Mouse (Mus musculus) adrenal gland, postnatal 36 days (tissue): ENCODE measurements around the gene Timmdc1. TPM values are rescaled to one million over a fixed set of nuclear protein-coding genes. Genes with fewer than 3 reads are reported as not detected.

Experiments used
- DNase-seq, 2 experiments: peaks; one replicate each; pipeline ENCODE4 v3.0.0; 2021; ENCODE audit warnings: mixed read lengths in 1 of 2
- total RNA-seq, 2 experiments: library from RNA; stranded (reverse); gene quantifications; 2 replicates each; pipeline ENCODE4 v1.2.3; 2021

The Timmdc1 gene
- total RNA-seq, 2 experiments from 2014 or later, result 46.1 to 47.8 TPM

DNA sequence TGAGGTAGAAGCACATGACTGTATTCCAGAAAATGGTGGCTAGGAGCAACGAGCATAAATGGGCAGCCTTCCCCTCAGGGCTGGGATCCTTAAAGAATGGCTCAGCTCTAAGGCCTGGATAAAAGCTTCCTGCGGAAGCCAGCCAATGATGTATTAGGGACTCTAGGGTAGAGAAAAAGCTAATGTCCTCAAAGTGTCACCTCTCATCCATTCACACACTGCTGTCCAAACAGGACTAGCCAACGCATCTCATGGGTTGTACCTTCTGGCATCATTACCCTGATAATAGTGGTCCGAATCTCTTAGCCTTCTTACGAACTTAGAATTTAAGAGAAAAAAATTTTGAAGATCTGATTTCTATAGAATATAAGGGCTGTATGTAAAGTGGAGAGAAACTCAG, 59.2 kb downstream of the Timmdc1 start:
- no peak for DNase-seq

- no peak for DNase-seq
These were observed 60.3 kb downstream of the Timmdc1 start for GRCm38 (mm10) chr16:38462161-38462560.

DNA sequence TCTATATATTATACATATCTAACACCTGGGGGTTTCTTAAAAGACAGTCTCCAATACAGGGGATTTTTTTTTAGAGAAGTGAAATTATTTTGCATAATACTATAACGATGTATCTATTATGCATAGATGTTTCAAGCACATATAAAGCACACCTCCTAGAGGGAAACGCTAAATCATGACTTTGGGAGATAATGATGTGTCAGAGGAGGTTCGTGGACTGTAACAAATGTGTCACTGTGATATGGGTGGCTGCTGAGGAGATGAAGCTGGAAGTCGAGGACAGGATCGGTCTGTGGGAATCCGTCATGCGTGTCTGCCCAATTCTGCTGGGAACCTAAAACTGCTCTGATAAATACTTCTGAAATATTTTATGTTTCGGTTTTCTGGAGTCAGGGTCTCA, 60.7 kb downstream of the Timmdc1 start:
- DNase-seq, result no peak

GRCm38 (mm10) chr16:38459990-38460389, 62.5 kb downstream of the Timmdc1 start:
- no peak for DNase-seq

- no peak for DNase-seq
These were observed 63.7 kb downstream of the Timmdc1 start for GRCm38 (mm10) chr16:38458600-38459280.

DNA sequence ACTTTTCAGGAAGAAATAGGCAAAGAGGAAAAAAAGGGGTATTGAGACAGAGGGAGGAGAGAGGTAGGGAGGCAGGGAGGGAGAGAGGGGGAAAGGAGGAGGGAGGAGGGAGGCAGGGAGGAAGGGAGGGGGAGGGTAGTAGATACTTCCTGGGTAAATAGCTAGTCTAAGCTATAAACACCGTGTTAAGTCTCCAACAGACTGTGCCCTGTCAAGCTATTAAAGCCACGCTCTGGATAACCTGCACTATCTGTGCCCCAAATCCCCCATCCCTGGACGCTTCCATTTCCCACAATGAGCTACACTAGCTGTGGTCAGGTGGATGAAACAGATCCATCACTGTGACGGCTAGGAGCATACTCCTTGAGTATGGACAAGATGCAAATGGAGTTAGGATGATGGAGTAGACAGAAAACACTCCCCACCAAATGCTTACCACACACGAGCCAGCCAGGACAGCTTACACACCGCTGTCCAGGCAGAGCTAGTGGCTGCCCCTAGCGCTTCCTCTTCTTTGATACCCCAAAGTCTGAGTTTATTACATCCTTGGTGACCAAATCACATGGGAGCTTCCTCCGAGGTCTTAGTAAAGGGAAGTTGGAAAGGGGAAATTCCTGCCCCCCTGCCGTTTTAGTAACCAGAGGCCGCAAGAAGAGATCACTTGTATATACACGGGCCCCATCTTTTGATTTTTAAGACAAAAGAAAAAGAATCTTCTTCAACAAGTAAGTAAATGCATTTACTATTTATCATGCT, 65.5 kb downstream of the Timmdc1 start:
- no peak for DNase-seq

GRCm38 (mm10) chr16:38455511-38456418, 66.7 kb downstream of the Timmdc1 start, which contains the start of gene Cd80:
Gene Cd80, plus strand, starts transcription at chr16:38455561.
- no peak for DNase-seq

GRCm38 (mm10) chr16:38454533-38455254, 67.8 kb downstream of the Timmdc1 start:
- no peak for DNase-seq

GRCm38 (mm10) chr16:38453952-38454351, 68.5 kb downstream of the Timmdc1 start:
- no peak for DNase-seq

GRCm38 (mm10) chr16:38453203-38453553, 69.3 kb downstream of the Timmdc1 start:
- no peak for DNase-seq

DNA sequence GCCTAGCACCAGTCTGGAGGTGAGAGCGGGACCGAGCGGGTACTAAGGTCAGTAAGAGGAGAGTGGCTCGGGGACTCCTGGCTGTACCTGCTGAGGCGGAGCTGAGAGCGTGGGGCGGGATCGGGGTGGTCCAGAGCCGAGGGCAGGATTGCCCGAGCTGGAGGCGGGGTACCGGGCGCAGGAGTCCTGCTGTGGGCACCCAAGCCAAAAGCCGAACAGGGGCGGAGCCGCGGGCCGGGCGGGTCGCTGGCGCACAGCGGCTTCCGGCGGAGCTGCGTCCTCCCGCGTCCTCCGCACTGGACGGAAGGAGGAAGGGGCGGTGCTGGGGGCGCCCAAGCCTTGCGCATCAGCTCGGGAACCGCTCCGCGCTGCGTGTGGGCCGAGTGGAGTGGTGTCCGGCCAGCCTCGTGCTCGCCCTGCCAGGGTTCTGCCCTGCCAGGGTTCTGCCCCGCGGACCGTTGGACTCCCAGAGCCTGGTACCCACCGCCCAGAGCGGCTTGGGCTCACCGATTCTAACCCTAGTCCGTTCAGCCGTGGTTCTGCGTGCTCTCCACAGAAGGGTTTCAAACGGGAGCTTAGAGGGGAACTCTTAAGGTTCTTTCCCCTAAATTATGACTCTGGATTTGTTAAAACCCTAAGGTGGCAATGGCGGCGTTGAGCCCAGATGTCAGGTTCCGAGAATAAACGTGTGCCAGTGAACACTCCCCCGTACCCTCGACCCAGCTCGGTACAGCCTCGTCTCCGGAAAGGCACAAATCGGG, 69.8 kb downstream of the Timmdc1 start, which contains the start of gene Adprh:
TSS of gene Adprh (minus strand) at position 262 of the 761 bp plus-strand sequence.
- DNase-seq, result peak; percentile 98 to 99

GRCm38 (mm10) chr16:38451421-38452205, 70.8 kb downstream of the Timmdc1 start:
- no peak for DNase-seq

GRCm38 (mm10) chr16:38450707-38451106, 71.8 kb downstream of the Timmdc1 start:
- DNase-seq, result no peak

DNA sequence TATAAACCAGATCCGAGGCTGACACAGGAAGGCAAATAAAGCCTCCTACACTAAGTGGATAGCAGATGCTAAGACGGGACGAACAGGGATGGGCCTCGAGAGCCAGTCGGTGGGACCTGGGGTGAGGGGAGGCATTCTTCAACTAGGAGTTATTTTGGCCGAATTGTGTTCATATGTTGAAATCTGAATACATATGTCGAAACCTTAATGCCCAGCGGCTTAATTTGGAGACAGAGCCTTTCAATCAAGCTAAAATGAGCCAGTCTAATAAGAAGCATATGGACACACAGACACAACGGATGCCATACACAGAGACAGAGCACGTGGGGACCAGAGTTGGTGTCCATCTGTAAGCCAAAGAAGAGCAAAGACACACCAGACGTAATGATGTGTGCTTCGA, 74.0 kb downstream of the Timmdc1 start:
- DNase-seq, result no peak

Other genes starting within 250 kb of the Timmdc1 start
- not detected for gene Nr1i2, start 227.8 kb downstream of the Timmdc1 start, total RNA-seq
- under 1 TPM; 0.66 to 0.70 TPM for gene Maats1, start 180.5 kb downstream of the Timmdc1 start, total RNA-seq
- 100 to 1,000 TPM; 288 to 296 TPM for gene Cox17, start 175.7 kb downstream of the Timmdc1 start, total RNA-seq
- under 1 TPM in 1 of 2 experiments, not detected in 1; 0.95 TPM for gene Gm21987, start 175.6 kb downstream of the Timmdc1 start, total RNA-seq
- gene Popdc2, start 160.5 kb downstream of the Timmdc1 start, total RNA-seq, result 1 to 10 TPM; 1.3 to 1.8 TPM
- 10 to 100 TPM; 16.4 to 45.3 TPM for gene Pla1a, start 89.5 kb downstream of the Timmdc1 start, total RNA-seq
- gene Adprh, start 70.0 kb downstream of the Timmdc1 start, total RNA-seq, result 10 to 100 TPM; 47.3 to 54.0 TPM
- under 1 TPM; 0.53 to 0.79 TPM for gene Cd80, start 67.1 kb downstream of the Timmdc1 start, total RNA-seq
- 10 to 100 TPM; 31.3 to 31.7 TPM for gene Poglut1, start 27.6 kb upstream of the Timmdc1 start, total RNA-seq
- 10 to 100 TPM; 77.5 to 85.4 TPM for gene Tmem39a, start 36.0 kb upstream of the Timmdc1 start, total RNA-seq
- gene Arhgap31, start 190.6 kb upstream of the Timmdc1 start, total RNA-seq, result 10 to 100 TPM; 21.3 to 33.7 TPM
- 10 to 100 TPM in 1 of 2 experiments, 1 to 10 TPM in 1; 9.0 to 13.0 TPM for gene B4galt4, start 219.6 kb upstream of the Timmdc1 start, total RNA-seq